31 mouse cellular contexts compared by ENCODE assay signal in genomic region chr10:75913013-75913589, GRCm38 (mm10). TPM values are rescaled to one million over a fixed set of nuclear protein-coding genes. Genes with fewer than 3 reads are reported as not detected.
A peak's percentile ranks its signal among the peaks of the same experiment; 100 is the strongest.
DNase-seq lines count a peak whose midpoint lies in the region; ATAC-seq and TF ChIP-seq lines count a peak whose summit lies in the region.
"Had no signal": no experiment of that assay in that cellular context is flagged by ENCODE, and none has a peak within 500 bp of the region (broad histone marks: within the 10 kb centered on the region; RNA-seq: fewer than 3 reads in every experiment).

No protein-coding gene starts in this region.

- no peak for TF ChIP-seq RAD21 in MEL (IDR thresholded peaks at IDR 0.05; ENCODE audit: low read depth, low read length)

- H3K36me3 ChIP-seq in heart, embryonic 13.5 days: peaks cover 88% of the 10 kb centered on the region
- peaks cover 77% of the 10 kb centered on the region for H3K36me3 ChIP-seq in lung, embryonic 14.5 days (ENCODE audit: insufficient read depth)
- H3K36me3 ChIP-seq in MEL (ENCODE audit: control insufficient read depth in 1 of 2, insufficient read depth in 2 of 2, low read length in 2 of 2): peaks cover 5 to 24% of the 10 kb centered on the region in 2 experiments
- H3K36me3 ChIP-seq in embryonic facial prominence, embryonic 14.5 days (ENCODE audit: control insufficient read depth, insufficient read depth, low read length): peaks cover 55% of the 10 kb centered on the region
- H3K36me3 ChIP-seq in hindbrain, embryonic 13.5 days: peaks cover 77% of the 10 kb centered on the region

- H3K27ac ChIP-seq in heart, embryonic 13.5 days (replicated peaks): no peak overlapping the region
- no peak overlapping the region for H3K27ac ChIP-seq in lung, embryonic 14.5 days (ENCODE audit: low read depth)
- no peak overlapping the region for H3K27ac ChIP-seq in MEL (ENCODE audit: control insufficient read depth, low read depth, low read length)
- H3K27ac ChIP-seq in embryonic facial prominence, embryonic 14.5 days (replicated peaks; ENCODE audit: low read depth, low read length): no peak overlapping the region; the same call in 1 of the 2 replicates
- H3K27ac ChIP-seq in hindbrain, embryonic 13.5 days: no peak overlapping the region
- H3K27ac ChIP-seq: forebrain, embryonic 15.5 days; hindbrain, postnatal 0 days; intestine, embryonic 15.5 days; liver, embryonic 15.5 days; midbrain, embryonic 12.5 days; neural tube, embryonic 15.5 days; stomach, postnatal 0 days had no signal

- ATAC-seq in heart, embryonic 13.5 days (ENCODE audit: extremely low read depth, insufficient number of reproducible peaks, low FRiP score, low TSS enrichment): no peak
- ATAC-seq in lung, embryonic 14.5 days (ENCODE audit: insufficient read depth): peak; percentile 41; the same call in 1 of the 2 replicates
- ATAC-seq in embryonic facial prominence, embryonic 14.5 days (ENCODE audit: low read depth): no peak
- ATAC-seq in hindbrain, embryonic 13.5 days (ENCODE audit: low FRiP score): no peak
- ATAC-seq: CD4-positive, CD25-positive, alpha-beta regulatory T cell, adult 4 months; forebrain, embryonic 15.5 days; hindbrain, postnatal 0 days; intestine, embryonic 15.5 days had no signal

- DNase-seq in heart, postnatal 36 days: no peak
- no peak for DNase-seq in lung, embryonic 14.5 days
- DNase-seq in lung, adult 2 months: no peak
- DNase-seq in MEL (ENCODE audit: low read depth, low spot score): no peak
- peak; percentile 39 for DNase-seq in embryonic facial prominence, embryonic 14.5 days (ENCODE audit: low spot score)
- DNase-seq: adrenal gland, postnatal 25 days; cerebellum, adult 11-12 months; cerebellum, adult 9-11 months; embryo, embryonic 11 days; heart, postnatal 10 days; kidney, adult 8-10 months; kidney, postnatal 10 days; layer of hippocampus, adult 9-11 months; right cerebral cortex, postnatal 25 days; thymus, adult 18-20 months; thymus, postnatal 25 days had no signal

- TF ChIP-seq POLR2A in lung, adult 2 months (IDR thresholded peaks at IDR 0.05; ENCODE audit: borderline replicate concordance, extremely low read depth, low read depth, low read length): no peak
- no peak for TF ChIP-seq POLR2A in MEL (IDR thresholded peaks at IDR 0.05; ENCODE audit: control insufficient read depth in 1 of 2, insufficient read depth in 1 of 2, low read depth in 1 of 2, low read length in 2 of 2, poor library complexity in 1 of 2)

- peaks cover 27% of the 10 kb centered on the region for H3K4me1 ChIP-seq in heart, embryonic 13.5 days
- H3K4me1 ChIP-seq in lung, embryonic 14.5 days (ENCODE audit: insufficient read depth): no peaks in the 10 kb centered on the region
- peaks cover 9% of the 10 kb centered on the region; the same call in 1 of the 2 replicates for H3K4me1 ChIP-seq in lung, adult 2 months (ENCODE audit: control insufficient read depth, insufficient read depth, low read length)
- H3K4me1 ChIP-seq in MEL (ENCODE audit: control insufficient read depth in 1 of 2, insufficient read depth in 2 of 2, low read length in 2 of 2): peaks cover 0 to 5% of the 10 kb centered on the region in 2 experiments; a peak in 1 of 4 replicates
- no peaks in the 10 kb centered on the region for H3K4me1 ChIP-seq in embryonic facial prominence, embryonic 14.5 days (ENCODE audit: control insufficient read depth, insufficient read depth, low read length)
- peaks cover 24% of the 10 kb centered on the region for H3K4me1 ChIP-seq in hindbrain, embryonic 13.5 days (replicated peaks)
- H3K4me1 ChIP-seq: intestine, embryonic 15.5 days had no signal

- peaks cover 4% of the 10 kb centered on the region; the same call in 1 of the 2 replicates for H3K79me2 ChIP-seq in MEL (ENCODE audit: control insufficient read depth, insufficient read depth, low read length, poor library complexity)

- 0 out of 2 replicates have a peak overlapping the region, but pooled peaks have one; percentile 2 for H3K9ac ChIP-seq in heart, embryonic 13.5 days
- H3K9ac ChIP-seq in lung, embryonic 14.5 days: no peak overlapping the region
- H3K9ac ChIP-seq in MEL (ENCODE audit: control insufficient read depth, low read depth, low read length, poor library complexity, severe bottlenecking): no peak overlapping the region
- H3K9ac ChIP-seq in embryonic facial prominence, embryonic 14.5 days (ENCODE audit: low read depth, low read length): no peak overlapping the region
- no peak overlapping the region for H3K9ac ChIP-seq in hindbrain, embryonic 13.5 days
- H3K9ac ChIP-seq: forebrain, embryonic 15.5 days; intestine, embryonic 15.5 days; liver, embryonic 15.5 days; midbrain, embryonic 12.5 days; neural tube, embryonic 15.5 days had no signal

- no peak overlapping the region for H3K4me3 ChIP-seq in heart, embryonic 13.5 days
- H3K4me3 ChIP-seq in lung, embryonic 14.5 days (ENCODE audit: low read depth, low read length): no peak overlapping the region
- no peak overlapping the region for H3K4me3 ChIP-seq in lung, adult 2 months (replicated peaks; ENCODE audit: extremely low read depth, low read depth, low read length)
- no peak overlapping the region for H3K4me3 ChIP-seq in MEL (ENCODE audit: control insufficient read depth in 1 of 2, insufficient read depth in 1 of 2, low read depth in 2 of 2, low read length in 2 of 2)
- no peak overlapping the region for H3K4me3 ChIP-seq in embryonic facial prominence, embryonic 14.5 days (ENCODE audit: low read depth, low read length)
- H3K4me3 ChIP-seq in hindbrain, embryonic 13.5 days: no peak overlapping the region
- H3K4me3 ChIP-seq: forebrain, embryonic 15.5 days; intestine, embryonic 15.5 days; liver, embryonic 15.5 days; megakaryocyte, embryonic 14.5 days; midbrain, embryonic 12.5 days; neural tube, embryonic 15.5 days had no signal

- intact Hi-C loops in heart, postnatal 36 days (cut with DNase I): no loop called here

- H3K9me3 ChIP-seq in heart, embryonic 13.5 days: no peaks in the 10 kb centered on the region
- H3K9me3 ChIP-seq in lung, embryonic 14.5 days (ENCODE audit: low read depth, low read length): no peaks in the 10 kb centered on the region
- no peaks in the 10 kb centered on the region for H3K9me3 ChIP-seq in MEL (replicated peaks; ENCODE audit: insufficient read depth, low read length)
- no peaks in the 10 kb centered on the region for H3K9me3 ChIP-seq in embryonic facial prominence, embryonic 14.5 days (ENCODE audit: control insufficient read depth, low read length)
- H3K9me3 ChIP-seq in hindbrain, embryonic 13.5 days: no peaks in the 10 kb centered on the region
- H3K9me3 ChIP-seq: forebrain, embryonic 15.5 days; intestine, embryonic 15.5 days; liver, embryonic 15.5 days; megakaryocyte, embryonic 14.5 days; midbrain, embryonic 12.5 days; neural tube, embryonic 15.5 days had no signal

- WGBS in heart, embryonic 13.5 days: 35% methylated on average over 6 of the region's 6 CpGs
- WGBS in lung, embryonic 14.5 days: 51% methylated on average over 6 of the region's 6 CpGs
- 42% methylated on average over 6 of the region's 6 CpGs for WGBS in lung, adult 2 months
- 41% methylated on average over 6 of the region's 6 CpGs for WGBS in embryonic facial prominence, embryonic 14.5 days
- 76% methylated on average over 6 of the region's 6 CpGs for WGBS in hindbrain, embryonic 13.5 days

- H3K27me3 ChIP-seq in heart, embryonic 13.5 days (replicated peaks): no peaks in the 10 kb centered on the region
- no peaks in the 10 kb centered on the region for H3K27me3 ChIP-seq in lung, embryonic 14.5 days (ENCODE audit: insufficient read depth, low read length)
- H3K27me3 ChIP-seq in MEL (ENCODE audit: control insufficient read depth in 1 of 2, insufficient read depth in 2 of 2, low read length in 2 of 2): no peaks in the 10 kb centered on the region
- no peaks in the 10 kb centered on the region for H3K27me3 ChIP-seq in embryonic facial prominence, embryonic 14.5 days (replicated peaks; ENCODE audit: control insufficient read depth, insufficient read depth, low read length)
- no peaks in the 10 kb centered on the region for H3K27me3 ChIP-seq in hindbrain, embryonic 13.5 days
- H3K27me3 ChIP-seq: forebrain, embryonic 15.5 days; intestine, embryonic 15.5 days; liver, embryonic 15.5 days; megakaryocyte, embryonic 14.5 days; midbrain, embryonic 12.5 days; neural tube, embryonic 15.5 days had no signal

- 0 out of 4 replicates have a peak, but pooled peaks of 1 of the 2 experiments have one; percentile 11 for TF ChIP-seq EP300 in MEL (IDR thresholded peaks at IDR 0.05; ENCODE audit: low read depth in 1 of 2, low read length in 2 of 2)

- TF ChIP-seq CTCF in lung, embryonic 14.5 days (IDR thresholded peaks at IDR 0.05; ENCODE audit: low read depth): no peak
- TF ChIP-seq CTCF in lung, adult 2 months (IDR thresholded peaks at IDR 0.05; ENCODE audit: insufficient read depth, low read length): no peak
- no peak for TF ChIP-seq CTCF in MEL (IDR thresholded peaks at IDR 0.05 in 2 of 3, conservative IDR thresholded peaks at IDR 0.05 in 1 of 3; ENCODE audit: control insufficient read depth in 1 of 3, insufficient read depth in 1 of 3, low read depth in 2 of 3, low read length in 3 of 3, poor library complexity in 1 of 3, severe bottlenecking in 1 of 3)

- no peak overlapping the region for H3K4me2 ChIP-seq in heart, embryonic 13.5 days
- H3K4me2 ChIP-seq in lung, embryonic 14.5 days: no peak overlapping the region
- H3K4me2 ChIP-seq in embryonic facial prominence, embryonic 14.5 days (ENCODE audit: low read depth, low read length): no peak overlapping the region
- H3K4me2 ChIP-seq in hindbrain, embryonic 13.5 days: no peak overlapping the region
- H3K4me2 ChIP-seq: forebrain, embryonic 15.5 days; intestine, embryonic 15.5 days; liver, embryonic 15.5 days; midbrain, embryonic 12.5 days; neural tube, embryonic 15.5 days had no signal

RNA-seq across cellular contexts. Expression of gene Smarcb1, which starts 8.3 kb away (rescaled TPM):
- polyA plus RNA-seq in heart, embryonic 13.5 days (2015; fragmentation: Nextera tagmentation; extraction: Ambion mirVana): 118 and 125 TPM in 2 replicates
- 10 to 100 TPM; 20.0 to 20.6 TPM for total RNA-seq in heart, postnatal 36 days (2021)
- polyA plus RNA-seq in lung, embryonic 14.5 days (2014; fragmentation: Nextera tagmentation; extraction: Ambion mirVana): 199 and 219 TPM in 2 replicates
- 41.2 and 53.1 TPM in 2 replicates for polyA plus RNA-seq in lung, adult 2 months (2012; rRNA removed)
- 91.6 and 91.8 TPM in 2 replicates for total RNA-seq in MEL (2012; rRNA removed)
- 1,000 to 10,000 TPM in 1 of 2 experiments, 100 to 1,000 TPM in 1; 117 to 2,689 TPM for polyA plus RNA-seq in MEL (2012; ENCODE audit: insufficient read depth in 1 of 2, insufficient read length in 2 of 2, low read depth in 1 of 2, low replicate concordance in 2 of 2, missing spikeins in 1 of 2)
- polyA plus RNA-seq in embryonic facial prominence, embryonic 14.5 days (2014; fragmentation: Nextera tagmentation; extraction: Ambion mirVana): 150 and 173 TPM in 2 replicates
- polyA plus RNA-seq in hindbrain, embryonic 13.5 days (2015; fragmentation: Nextera tagmentation; extraction: Ambion mirVana): 302 and 313 TPM in 2 replicates

RNA-seq across cellular contexts. Expression of gene Chchd10, which starts 19.8 kb away (rescaled TPM):
- 463 and 524 TPM in 2 replicates for polyA plus RNA-seq in heart, embryonic 13.5 days (2015; fragmentation: Nextera tagmentation; extraction: Ambion mirVana)
- total RNA-seq in heart, postnatal 36 days (2021): 1,000 to 10,000 TPM; 1,903 to 1,946 TPM
- polyA plus RNA-seq in lung, embryonic 14.5 days (2014; fragmentation: Nextera tagmentation; extraction: Ambion mirVana): 24.3 and 35.2 TPM in 2 replicates
- 415 and 628 TPM in 2 replicates for polyA plus RNA-seq in lung, adult 2 months (2012; rRNA removed)
- total RNA-seq in MEL (2012; rRNA removed): 143 and 158 TPM in 2 replicates
- polyA plus RNA-seq in MEL (2012; ENCODE audit: insufficient read depth in 1 of 2, insufficient read length in 2 of 2, low read depth in 1 of 2, low replicate concordance in 2 of 2, missing spikeins in 1 of 2): 100 to 1,000 TPM in 1 of 2 experiments, not detected in 1; 428 TPM
- polyA plus RNA-seq in embryonic facial prominence, embryonic 14.5 days (2014; fragmentation: Nextera tagmentation; extraction: Ambion mirVana): 28.3 and 53.3 TPM in 2 replicates
- 37.0 and 37.8 TPM in 2 replicates for polyA plus RNA-seq in hindbrain, embryonic 13.5 days (2015; fragmentation: Nextera tagmentation; extraction: Ambion mirVana)

RNA-seq across cellular contexts. Expression of gene Derl3, which starts 19.9 kb away (rescaled TPM):
- polyA plus RNA-seq in heart, embryonic 13.5 days (2015; fragmentation: Nextera tagmentation; extraction: Ambion mirVana): 2.4 TPM in 2 replicates
- under 1 TPM; 0.61 to 0.68 TPM for total RNA-seq in heart, postnatal 36 days (2021)
- polyA plus RNA-seq in lung, embryonic 14.5 days (2014; fragmentation: Nextera tagmentation; extraction: Ambion mirVana): 1.9 and 2.0 TPM in 2 replicates
- polyA plus RNA-seq in lung, adult 2 months (2012; rRNA removed): 5.1 and 12.1 TPM in 2 replicates
- 0.23 and 0.69 TPM in 2 replicates for total RNA-seq in MEL (2012; rRNA removed)
- 1 to 10 TPM in 1 of 2 experiments, not detected in 1; 1.5 TPM for polyA plus RNA-seq in MEL (2012; ENCODE audit: insufficient read depth in 1 of 2, insufficient read length in 2 of 2, low read depth in 1 of 2, low replicate concordance in 2 of 2, missing spikeins in 1 of 2)
- polyA plus RNA-seq in embryonic facial prominence, embryonic 14.5 days (2014; fragmentation: Nextera tagmentation; extraction: Ambion mirVana): 1.9 and 2.1 TPM in 2 replicates
- polyA plus RNA-seq in hindbrain, embryonic 13.5 days (2015; fragmentation: Nextera tagmentation; extraction: Ambion mirVana): 1.7 and 1.8 TPM in 2 replicates

RNA-seq across cellular contexts. Expression of gene Mmp11, which starts 23.2 kb away (rescaled TPM):
- 28.6 and 30.7 TPM in 2 replicates for polyA plus RNA-seq in heart, embryonic 13.5 days (2015; fragmentation: Nextera tagmentation; extraction: Ambion mirVana)
- total RNA-seq in heart, postnatal 36 days (2021): 1 to 10 TPM; 5.9 to 7.7 TPM
- polyA plus RNA-seq in lung, embryonic 14.5 days (2014; fragmentation: Nextera tagmentation; extraction: Ambion mirVana): 61.8 and 61.9 TPM in 2 replicates
- polyA plus RNA-seq in lung, adult 2 months (2012; rRNA removed): 83.9 and 89.2 TPM in 2 replicates
- 1.3 and 1.5 TPM in 2 replicates for total RNA-seq in MEL (2012; rRNA removed)
- 1 to 10 TPM in 1 of 2 experiments, not detected in 1; 5.9 TPM for polyA plus RNA-seq in MEL (2012; ENCODE audit: insufficient read depth in 1 of 2, insufficient read length in 2 of 2, low read depth in 1 of 2, low replicate concordance in 2 of 2, missing spikeins in 1 of 2)
- 53.6 and 72.3 TPM in 2 replicates for polyA plus RNA-seq in embryonic facial prominence, embryonic 14.5 days (2014; fragmentation: Nextera tagmentation; extraction: Ambion mirVana)
- 26.8 and 34.9 TPM in 2 replicates for polyA plus RNA-seq in hindbrain, embryonic 13.5 days (2015; fragmentation: Nextera tagmentation; extraction: Ambion mirVana)
- total RNA-seq: monocyte, adult 5-6 weeks had no signal

RNA-seq across cellular contexts. Expression of gene Gm867, which starts 27.4 kb away (rescaled TPM):
- 0.99 and 1.8 TPM in 2 replicates for polyA plus RNA-seq in heart, embryonic 13.5 days (2015; fragmentation: Nextera tagmentation; extraction: Ambion mirVana)
- not detected for total RNA-seq in heart, postnatal 36 days (2021)
- 0.30 and 0.39 TPM in 2 replicates for polyA plus RNA-seq in lung, embryonic 14.5 days (2014; fragmentation: Nextera tagmentation; extraction: Ambion mirVana)
- 12.6 and 15.8 TPM in 2 replicates for polyA plus RNA-seq in lung, adult 2 months (2012; rRNA removed)
- total RNA-seq in MEL (2012; rRNA removed): 0.08 and 0.26 TPM in 2 replicates
- 1 to 10 TPM in 1 of 2 experiments, not detected in 1; 1.6 TPM for polyA plus RNA-seq in MEL (2012; ENCODE audit: insufficient read depth in 1 of 2, insufficient read length in 2 of 2, low read depth in 1 of 2, low replicate concordance in 2 of 2, missing spikeins in 1 of 2)
- 0.24 TPM in 1 of 2 replicates, not detected in the other for polyA plus RNA-seq in embryonic facial prominence, embryonic 14.5 days (2014; fragmentation: Nextera tagmentation; extraction: Ambion mirVana)
- 1.7 and 2.3 TPM in 2 replicates for polyA plus RNA-seq in hindbrain, embryonic 13.5 days (2015; fragmentation: Nextera tagmentation; extraction: Ambion mirVana)
- total RNA-seq: gastrocnemius, adult 8-10 months; gastrocnemius, postnatal 4 days; heart, adult 8-10 months; heart, postnatal 10 days; monocyte, adult 5-6 weeks had no signal
